Mouse (Mus musculus) embryonic fibroblast, embryonic 13.5 days (primary cell): ENCODE measurements at regions not wholly inside any gene's neighbourhood (a gene's known extent, or its start where the extent isn't known, plus 50 kb on each side); places are given as distances from the start of the nearest gene placed in this dataset.
"Not testable (repeated sequence)": the region's sequence is repeated elsewhere in the genome, so short reads cannot be mapped to it uniquely, and the experiment has no call there.

Experiments
- H3K27ac ChIP-seq: 2 replicates; pipeline ENCODE4 v1.5.1; 2012; ENCODE audit warnings: low read length, control low read depth, inconsistent platforms; ENCODE audit not compliant: insufficient read depth
- H3K4me1 ChIP-seq: 2 replicates; pipeline ENCODE4 v1.6.1; 2011; ENCODE audit warnings: low read length; ENCODE audit not compliant: control insufficient read depth, insufficient read depth
- H3K4me3 ChIP-seq: 2 replicates; pipeline ENCODE4 v1.5.1; 2011; ENCODE audit warnings: mild to moderate bottlenecking, control low read depth, low read length; ENCODE audit not compliant: insufficient read depth
- CTCF ChIP-seq: IDR thresholded peaks from 2 replicates; pipeline ENCODE4 v1.5.1; 2011; ENCODE audit warnings: mild to moderate bottlenecking, control low read depth, low read length, moderate library complexity, borderline replicate concordance; ENCODE audit not compliant: insufficient read depth
- POLR2A ChIP-seq: IDR thresholded peaks from 2 replicates; pipeline ENCODE4 v1.6.1; 2011; ENCODE audit warnings: low read depth, mild to moderate bottlenecking, control low read depth, low read length, moderate library complexity

GRCm38 (mm10) chr10:112619740-112620139 lies 309.1 kb downstream of the Atxn7l3b start:
- TF ChIP-seq POLR2A (no peak), CTCF (no peak)
- H3K4me3 ChIP-seq, result no peak overlapping the region
- no peaks in the 10 kb centered on the region for H3K4me1 ChIP-seq
- no peak overlapping the region for H3K27ac ChIP-seq

- no peak for TF ChIP-seq CTCF
- no peak for TF ChIP-seq POLR2A
Measured at GRCm38 (mm10) chr10:112629752-112630151, 299.0 kb downstream of the Atxn7l3b start.

GRCm38 (mm10) chr10:112635199-112635598 lies 293.6 kb downstream of the Atxn7l3b start:
- TF ChIP-seq CTCF (no peak), POLR2A (no peak)
- H3K27ac ChIP-seq, result no peak overlapping the region

More at GRCm38 (mm10) chr10:112629752-112630151, 299.0 kb downstream of the Atxn7l3b start:
- Histone ChIP-seq H3K4me1 (no peaks in the 10 kb centered on the region), H3K27ac (no peak overlapping the region), H3K4me3 (no peak overlapping the region)

GRCm38 (mm10) chr10:112636574-112636973 lies 292.2 kb downstream of the Atxn7l3b start:
- H3K27ac ChIP-seq, result no peak overlapping the region
- no peak for TF ChIP-seq CTCF
- no peak for TF ChIP-seq POLR2A
- H3K4me1 ChIP-seq, result no peaks in the 10 kb centered on the region
- H3K4me3 ChIP-seq, result no peak overlapping the region

More at GRCm38 (mm10) chr10:112635199-112635598, 293.6 kb downstream of the Atxn7l3b start:
- Histone ChIP-seq H3K4me3 (no peak overlapping the region), H3K4me1 (no peaks in the 10 kb centered on the region)

- H3K4me3 ChIP-seq, H3K4me1 ChIP-seq: not testable (repeated sequence)
Measured at GRCm38 (mm10) chr10:112640551-112640950, 288.2 kb downstream of the Atxn7l3b start.

GRCm38 (mm10) chr10:112648986-112649385 lies 279.8 kb downstream of the Atxn7l3b start:
- 0 out of 2 replicates have a peak overlapping the region, but pooled peaks have one; percentile 45 for H3K27ac ChIP-seq
- TF ChIP-seq POLR2A, result no peak
- TF ChIP-seq CTCF, result no peak

More at GRCm38 (mm10) chr10:112640551-112640950, 288.2 kb downstream of the Atxn7l3b start:
- H3K27ac ChIP-seq, result not testable (repeated sequence)

More at GRCm38 (mm10) chr10:112648986-112649385, 279.8 kb downstream of the Atxn7l3b start:
- Histone ChIP-seq H3K4me3 (no peak overlapping the region), H3K4me1 (0 out of 2 replicates have a peak, but pooled peaks cover 2% of the 10 kb centered on the region)
